Mouse (Mus musculus): Measurements from ENCODE around the gene Myo1h.

Myo1h gene

DNA sequence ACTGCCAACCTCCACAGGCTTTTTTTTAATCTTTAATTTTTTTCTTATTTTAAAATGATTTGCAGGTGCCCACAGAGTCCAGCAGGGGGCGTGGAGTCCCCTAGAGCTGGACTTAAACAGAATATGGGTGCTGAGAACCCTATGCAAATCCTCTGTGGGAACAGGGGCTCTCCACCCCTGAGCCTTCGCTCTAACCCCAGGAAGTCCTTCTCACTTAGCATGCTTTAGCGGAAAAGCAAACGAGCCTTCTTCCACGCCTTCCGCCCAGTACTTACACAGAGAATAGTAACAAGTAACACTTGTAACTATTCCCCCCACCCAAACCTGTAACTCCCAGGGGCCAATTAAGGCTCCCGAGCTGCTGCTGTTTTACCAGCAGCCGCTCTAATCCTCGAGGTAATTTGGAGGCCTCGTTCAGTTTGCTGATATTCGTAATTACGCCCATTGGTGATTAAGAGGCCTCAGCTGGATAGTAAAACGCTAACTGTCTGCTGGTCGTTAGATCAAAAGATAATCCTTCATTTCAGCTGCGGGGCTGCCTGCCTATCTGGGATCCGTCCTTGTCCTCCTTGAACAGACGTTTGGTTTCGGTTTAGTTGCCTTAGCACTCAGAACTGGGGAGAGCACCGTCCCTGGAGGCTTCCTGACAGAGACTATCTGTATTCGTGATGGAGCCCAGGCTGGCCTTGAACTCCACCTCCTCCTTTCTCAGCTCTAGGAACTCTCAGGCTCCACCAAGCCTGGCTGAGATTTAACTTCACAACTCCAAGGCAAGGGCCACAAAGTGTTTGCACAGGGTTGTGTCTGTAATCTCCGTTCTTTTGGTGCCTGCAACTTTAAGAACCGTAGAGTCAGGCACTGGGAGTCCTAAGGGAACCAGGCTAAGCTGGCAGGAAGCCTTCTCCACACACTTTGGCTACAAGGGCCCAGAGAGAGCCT lies 8.0 kb downstream of the Myo1h start:
- no peak for DNase-seq

DNA sequence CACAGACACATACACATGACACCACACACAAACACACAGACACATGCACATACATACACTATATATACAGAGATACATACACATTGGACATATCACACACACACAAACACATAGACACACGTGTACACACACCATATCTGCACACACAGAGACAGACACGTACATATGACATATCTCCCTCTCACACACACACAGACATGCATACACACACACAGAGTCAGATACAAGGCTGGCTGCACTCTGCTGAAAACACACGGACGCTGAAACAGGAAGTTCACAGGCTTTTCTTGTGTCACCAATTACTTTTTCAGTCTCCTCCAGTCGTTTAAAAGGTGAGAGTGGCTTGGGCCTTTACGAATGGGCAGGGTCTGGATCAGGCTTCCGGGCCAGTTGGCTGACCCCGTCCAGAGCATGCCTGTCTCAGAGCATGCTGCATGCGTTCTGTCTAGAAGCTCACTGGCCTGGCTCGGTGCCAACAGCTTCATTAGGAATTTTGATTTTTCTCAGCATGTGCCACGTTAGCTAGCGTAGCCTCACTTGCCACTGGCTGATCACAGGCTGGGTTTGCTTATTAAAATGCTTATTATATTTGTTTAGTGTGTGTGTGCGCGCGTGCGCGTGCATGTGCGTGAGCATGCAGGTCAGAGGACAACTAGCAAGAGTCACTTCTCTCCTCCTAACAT lies 9.4 kb downstream of the Myo1h start:
- no peak for DNase-seq

DNA sequence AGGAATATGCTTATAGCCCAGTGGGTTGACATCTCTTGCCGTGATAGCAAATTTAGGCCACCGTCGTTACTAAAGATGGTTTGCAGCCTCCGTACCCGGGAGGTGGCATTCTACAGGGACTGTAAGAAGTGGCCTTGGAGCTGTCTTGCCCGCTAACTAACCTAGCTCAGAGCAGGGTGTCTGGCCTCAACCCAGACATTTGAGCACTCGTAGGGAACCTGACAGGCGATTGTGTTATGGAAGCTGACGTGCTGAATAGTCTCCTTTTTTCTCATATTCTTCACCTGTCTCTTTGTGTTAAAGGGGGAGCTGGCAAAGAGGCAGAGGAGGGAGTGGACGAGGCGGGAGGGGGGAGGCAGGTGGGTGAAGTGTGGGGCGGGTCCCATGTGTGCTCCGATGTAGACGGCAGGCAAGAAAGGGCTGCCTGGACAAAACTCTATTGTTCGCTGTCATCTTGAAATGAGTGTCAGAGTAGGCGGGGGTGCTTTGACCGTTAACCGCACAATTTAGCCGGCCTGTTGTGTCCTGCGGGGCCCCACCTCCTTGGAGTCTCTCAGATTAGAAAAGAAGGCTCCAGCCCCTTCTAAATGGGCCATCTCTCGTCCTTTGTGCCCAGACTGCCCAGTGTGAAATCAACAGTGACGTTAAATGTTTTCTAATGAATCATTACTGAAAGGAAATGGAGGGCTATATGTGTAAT lies 10.3 kb downstream of the Myo1h start:
- no peak for DNase-seq

DNA sequence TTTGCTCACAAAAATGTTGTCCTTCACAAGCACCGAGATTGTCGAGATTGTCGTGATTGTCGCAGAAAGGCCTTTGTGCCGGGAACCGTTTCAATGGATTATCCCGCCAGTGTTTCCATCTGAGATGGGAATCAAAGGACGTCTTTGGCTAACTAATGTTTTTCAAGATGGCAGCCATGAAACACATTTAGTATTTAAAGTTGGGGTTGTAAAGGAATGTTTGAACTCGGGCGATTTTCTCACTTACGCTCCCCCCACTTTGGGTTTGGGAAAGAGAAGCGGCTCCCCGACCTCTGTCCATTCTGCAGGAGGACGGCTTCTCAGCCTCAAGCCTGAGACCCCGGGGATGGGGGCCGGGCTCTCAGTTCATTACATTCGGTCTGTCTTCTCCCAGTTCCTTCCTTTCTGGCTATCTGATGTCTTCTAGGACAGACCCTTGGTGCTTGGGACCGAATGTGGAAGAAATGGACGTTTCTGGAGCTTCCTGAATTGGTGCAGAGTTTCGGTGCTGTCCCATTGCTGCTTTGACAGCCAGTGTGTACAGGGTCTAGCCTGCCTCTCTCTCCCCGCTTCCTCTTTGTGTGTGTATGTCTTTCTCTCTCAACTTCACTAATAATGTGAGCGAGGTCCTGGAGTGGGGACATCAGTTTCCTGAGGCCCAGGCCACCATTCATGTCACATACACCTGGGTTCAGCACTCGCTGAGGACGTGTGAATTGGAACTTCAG lies 11.1 kb downstream of the Myo1h start:
- no peak for DNase-seq

DNA sequence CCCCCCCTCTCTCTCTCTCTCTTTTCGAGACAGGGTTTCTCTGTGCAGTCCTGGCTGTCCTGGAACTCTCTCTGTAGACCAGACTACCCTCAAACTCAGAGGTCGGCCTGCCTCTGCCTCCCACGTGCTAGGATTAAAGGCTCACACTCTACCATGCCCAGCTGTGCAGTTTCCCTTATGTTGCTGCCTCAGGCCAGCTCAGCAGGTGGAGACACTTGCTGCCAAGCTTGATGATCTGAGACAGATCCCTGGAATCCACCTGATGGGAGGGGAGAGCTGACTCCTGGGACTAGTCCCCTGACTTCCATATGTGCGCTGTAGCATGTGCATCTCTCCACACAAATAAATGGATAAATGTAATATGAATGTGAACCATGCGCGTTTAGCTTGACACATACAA lies 14.2 kb downstream of the Myo1h start:
- no peak for DNase-seq

DNA sequence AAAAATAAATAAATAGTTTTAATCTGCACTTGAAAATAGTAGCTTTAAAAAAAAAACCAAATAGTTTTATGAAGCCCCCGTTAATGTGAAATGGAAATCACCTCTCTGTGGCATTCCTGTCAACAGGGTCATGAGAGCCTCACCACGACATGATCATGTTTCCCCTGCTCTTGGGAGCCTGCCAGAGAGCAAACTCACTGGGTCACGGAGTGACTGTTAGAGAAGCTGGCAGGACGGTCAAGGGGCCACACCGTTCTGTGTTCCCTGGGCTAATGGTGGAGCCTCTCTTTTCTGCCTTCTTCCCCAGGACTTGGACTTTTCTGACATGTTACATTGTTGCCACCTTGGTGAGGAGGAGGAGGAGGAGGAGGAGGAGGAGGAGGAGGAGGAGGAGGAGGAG lies 17.5 kb downstream of the Myo1h start:
- no peak for DNase-seq

DNA sequence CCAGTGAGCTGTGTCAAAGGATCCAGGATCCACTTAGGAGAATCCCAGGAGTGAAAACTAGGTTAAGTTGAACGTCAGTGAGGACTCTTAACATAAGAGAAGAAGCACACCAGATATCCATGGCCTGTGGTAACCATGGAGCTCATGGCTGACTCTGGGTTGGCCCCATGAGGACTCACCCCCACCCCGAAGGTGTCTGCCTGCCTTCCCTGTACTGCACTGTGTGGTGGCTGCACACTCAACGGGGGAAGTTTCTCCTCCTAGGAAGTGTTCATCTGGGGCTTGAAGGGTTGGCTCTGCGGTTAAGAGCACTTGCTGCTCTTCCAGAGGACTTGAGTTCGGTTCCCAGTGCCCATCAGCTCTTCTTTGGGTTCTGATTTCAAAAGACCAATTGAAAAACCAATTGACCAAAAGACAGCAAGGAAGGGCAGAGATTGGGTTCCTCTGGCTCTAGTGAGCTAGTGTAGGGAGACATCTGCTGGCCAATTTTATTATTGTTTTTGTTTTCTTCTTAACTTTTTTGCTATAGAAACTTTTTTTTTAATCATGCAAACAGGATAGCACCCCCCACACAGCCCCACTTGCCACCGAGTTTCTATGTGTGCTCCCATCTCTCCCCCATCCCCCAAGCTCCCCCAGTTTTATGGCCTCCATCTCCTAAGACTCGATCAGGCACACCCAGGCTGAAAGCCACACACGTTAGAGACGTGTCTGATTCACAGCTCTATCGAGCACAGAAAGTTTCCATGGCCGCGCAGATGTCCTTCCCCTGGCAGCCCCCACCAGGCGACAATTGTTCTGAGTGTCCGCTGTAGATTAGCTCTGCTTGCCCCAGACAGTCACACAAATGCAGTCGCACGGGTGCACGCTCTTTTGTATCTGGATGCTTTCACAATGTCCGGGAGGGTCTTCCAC lies 20.1 kb downstream of the Myo1h start:
- DNase-seq, result no peak

DNA sequence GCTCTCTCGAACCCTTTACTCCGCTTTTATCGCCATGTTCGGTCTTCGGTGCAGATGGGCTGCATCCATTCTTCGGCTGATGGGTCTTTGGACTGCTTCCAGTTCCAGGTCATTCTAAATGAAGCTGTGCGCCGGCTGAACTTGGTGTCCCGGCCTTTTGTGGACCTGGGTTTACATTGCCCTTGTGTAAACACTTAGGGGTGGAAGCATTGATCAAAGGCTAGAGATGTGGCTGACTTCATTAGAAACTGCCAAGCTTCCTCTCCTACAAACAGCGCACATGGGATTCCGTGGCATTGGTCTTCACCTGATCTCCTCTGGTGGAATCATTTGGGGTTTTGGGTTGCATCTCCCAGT lies 20.7 kb downstream of the Myo1h start:
- DNase-seq, result no peak

DNA sequence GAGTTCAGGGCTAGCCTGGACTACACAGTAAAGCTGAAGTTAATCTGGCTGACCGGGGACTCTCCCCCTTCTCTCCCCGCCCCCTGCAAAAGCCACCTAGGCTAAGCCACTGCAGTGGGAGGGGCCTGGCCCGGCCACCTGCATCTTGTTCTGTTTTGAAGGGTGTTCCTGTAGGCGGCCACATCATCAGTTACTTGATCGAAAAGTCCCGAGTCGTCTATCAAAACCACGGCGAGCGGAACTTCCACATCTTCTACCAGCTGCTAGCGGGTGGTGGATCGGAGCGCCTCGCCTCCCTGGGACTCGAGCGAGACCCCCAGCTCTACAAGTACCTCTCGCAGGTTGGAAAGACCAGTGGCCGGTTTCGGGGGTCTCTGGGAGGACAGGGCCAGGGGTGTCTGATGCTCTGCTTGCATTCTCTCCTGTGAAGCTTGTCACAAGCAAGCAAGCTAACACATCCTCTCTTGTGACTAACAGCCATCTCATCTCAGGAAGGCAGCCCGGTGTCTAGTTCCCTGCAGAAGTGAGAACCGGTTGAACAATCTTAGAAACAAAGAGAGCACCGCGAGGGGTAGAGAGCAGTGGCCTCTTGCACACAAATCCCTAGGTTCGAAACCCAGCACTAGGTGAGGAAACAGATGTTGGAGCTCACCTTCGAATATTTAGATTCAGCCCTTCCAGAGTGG lies 34.3 kb downstream of the Myo1h start:
- peak; percentile 60 to 73 for DNase-seq

DNA sequence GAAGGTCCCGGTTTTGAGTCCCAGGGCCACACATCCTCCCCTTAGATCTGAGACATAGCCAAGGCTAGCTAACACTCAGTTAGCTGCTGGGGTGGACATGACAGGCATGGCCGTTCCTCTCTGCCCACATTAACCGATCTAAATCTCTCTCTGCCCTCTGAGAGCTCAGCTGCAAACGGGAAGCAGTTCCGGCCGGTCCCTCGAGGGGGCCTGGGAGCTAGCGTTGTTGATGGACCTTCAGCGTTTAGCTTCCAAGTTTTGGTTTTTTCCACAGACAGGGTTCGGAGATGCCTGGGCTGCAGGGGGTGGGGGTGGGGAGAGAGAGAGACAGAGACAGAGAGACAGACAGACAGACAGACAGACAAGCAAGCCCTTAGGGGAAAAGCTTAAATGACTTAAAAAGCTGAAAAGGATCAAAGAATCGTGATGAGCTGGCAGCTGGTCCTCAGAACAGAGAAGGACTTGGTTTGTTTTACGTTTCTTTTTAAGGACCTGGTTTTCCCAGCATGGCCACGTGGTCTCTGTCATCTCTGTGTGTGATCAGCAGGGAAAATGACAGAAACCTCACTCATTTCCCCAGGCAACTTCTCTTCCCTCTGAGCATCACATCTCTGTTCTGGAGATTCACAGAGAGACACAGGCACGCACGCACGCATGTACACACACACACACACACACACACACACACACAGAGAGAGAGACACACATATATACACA lies 35.0 kb downstream of the Myo1h start:
- peak; percentile 50 to 52 for DNase-seq

DNA sequence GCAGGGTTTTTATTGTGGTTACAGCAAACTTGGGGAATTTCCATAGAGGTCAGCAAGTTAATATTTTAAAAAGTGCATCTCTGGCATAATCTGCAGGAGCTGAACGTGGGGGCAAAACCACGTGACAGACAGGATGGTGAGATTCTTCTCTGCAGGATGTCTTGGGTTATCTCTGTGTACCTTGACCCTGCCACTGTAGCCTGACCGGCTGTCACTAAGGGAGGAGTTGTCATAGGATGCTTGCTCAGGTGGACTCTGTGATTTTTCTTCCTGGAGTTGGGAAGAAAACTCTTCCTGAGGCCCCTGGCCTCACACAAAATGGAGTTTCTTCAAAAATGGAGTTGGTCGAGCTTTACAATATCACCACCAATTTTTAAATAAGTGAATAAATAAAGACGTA lies 54.0 kb downstream of the Myo1h start:
- DNase-seq, result no peak

DNA sequence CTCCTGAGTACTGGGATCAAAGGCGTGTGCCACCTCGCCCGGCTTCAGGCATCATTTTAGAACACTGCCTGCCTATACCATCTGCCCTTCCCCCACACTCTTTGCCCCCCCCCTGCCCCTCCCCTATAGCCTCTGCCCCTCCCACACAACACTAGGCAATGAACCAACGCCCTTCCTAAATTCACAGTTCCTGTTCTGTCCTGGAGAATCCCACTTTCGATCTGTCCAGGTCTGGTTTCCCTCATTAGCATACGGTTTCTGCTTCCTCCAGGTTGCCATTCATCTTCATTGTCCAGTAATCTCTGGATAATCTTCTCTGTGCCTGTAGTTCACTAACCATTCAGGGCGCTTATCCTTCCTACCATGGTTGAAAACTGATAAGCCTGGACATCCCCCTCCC lies 54.6 kb downstream of the Myo1h start:
- no peak for DNase-seq

DNA sequence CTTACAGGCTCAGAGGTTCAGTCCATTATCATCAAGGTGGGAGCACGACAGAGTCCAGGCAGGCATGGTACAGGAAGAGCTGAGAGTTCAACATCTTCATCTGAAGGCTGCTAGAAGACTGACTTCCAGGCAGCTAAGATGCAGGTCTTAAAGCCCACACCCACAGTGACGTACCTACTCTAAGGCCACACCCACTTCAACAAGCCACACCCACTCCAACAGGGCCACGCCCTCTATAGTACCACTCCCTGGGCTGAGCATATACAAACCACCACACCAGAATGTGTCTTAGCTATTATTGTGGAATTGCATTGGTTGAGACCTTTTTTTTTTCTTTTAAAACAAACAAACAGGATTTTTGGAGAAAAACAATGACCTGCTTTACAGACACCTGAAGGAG lies 56.6 kb downstream of the Myo1h start:
- no peak for DNase-seq

DNA sequence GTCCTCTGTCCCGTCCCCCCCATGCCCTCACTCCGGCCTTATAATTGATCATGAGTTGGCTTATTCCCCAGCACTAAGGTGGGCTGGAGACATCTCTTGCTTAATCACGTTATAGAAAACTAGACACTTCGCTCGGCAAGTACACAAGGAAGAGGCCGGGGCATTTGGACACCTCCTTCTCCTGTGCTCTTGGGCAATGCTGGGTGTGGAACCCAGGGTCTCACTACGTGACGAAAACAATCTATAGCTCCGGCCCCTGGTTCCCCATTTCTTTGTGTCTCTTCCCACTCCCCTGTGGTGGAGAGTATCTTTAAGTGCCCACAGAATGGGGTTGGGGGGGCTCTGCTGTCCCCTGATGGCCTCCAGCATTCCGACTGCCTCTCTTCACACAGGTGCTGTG lies 58.0 kb downstream of the Myo1h start:
- no peak for DNase-seq

DNA sequence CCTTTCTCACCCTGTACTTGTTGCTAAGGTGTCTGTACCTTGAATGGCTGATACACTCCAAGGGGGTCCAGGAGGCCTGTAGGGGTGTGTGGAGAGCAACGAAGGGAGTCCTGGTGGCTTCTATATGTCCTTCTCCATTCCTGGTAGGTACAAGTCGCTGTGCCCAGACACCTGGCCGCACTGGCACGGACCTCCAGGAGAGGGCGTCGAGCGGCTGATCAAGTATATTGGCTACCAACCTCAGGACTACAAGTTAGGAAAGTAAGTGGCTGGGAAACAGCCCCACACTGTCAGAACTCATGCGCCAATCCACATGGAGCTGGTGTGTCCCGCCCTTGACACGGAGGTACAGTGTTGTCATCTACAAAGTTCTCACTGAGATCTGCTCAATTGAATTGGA lies 62.5 kb downstream of the Myo1h start:
- DNase-seq, result peak in 1 of 2 experiments; percentile 22

DNA sequence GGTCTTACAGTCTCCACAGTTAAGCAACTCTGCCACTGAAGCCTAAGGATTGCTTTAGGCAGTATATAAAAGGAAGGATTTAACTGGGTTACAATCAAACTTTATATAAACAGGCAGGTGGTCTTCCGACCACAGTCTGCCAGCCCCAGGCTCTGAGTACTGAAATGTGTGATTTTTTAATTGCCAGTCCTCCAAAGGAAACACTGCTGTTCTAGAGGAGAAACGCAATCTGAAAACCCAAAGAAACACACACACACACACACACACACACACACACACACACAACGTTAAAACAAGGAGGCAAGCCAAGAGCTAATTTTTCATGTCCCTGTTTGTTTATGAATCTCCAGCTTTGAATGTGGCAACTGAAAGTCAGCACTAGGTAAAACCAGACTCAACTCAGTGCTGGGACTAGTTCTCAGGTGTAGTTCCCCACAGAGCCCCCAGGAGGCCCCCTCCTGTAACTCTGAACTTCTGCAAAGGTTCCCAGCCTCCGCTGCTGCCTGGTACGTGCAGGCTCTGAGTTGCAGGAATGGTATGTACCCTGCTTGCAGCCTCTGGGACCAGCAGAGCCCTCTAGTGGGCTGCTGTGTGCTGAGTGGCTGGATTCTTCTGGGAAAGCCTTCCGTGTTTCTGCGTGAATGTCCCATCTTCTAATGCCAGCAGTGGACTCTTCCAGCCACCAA lies 67.4 kb downstream of the Myo1h start:
- DNase-seq, result peak; percentile 80 to 81

DNA sequence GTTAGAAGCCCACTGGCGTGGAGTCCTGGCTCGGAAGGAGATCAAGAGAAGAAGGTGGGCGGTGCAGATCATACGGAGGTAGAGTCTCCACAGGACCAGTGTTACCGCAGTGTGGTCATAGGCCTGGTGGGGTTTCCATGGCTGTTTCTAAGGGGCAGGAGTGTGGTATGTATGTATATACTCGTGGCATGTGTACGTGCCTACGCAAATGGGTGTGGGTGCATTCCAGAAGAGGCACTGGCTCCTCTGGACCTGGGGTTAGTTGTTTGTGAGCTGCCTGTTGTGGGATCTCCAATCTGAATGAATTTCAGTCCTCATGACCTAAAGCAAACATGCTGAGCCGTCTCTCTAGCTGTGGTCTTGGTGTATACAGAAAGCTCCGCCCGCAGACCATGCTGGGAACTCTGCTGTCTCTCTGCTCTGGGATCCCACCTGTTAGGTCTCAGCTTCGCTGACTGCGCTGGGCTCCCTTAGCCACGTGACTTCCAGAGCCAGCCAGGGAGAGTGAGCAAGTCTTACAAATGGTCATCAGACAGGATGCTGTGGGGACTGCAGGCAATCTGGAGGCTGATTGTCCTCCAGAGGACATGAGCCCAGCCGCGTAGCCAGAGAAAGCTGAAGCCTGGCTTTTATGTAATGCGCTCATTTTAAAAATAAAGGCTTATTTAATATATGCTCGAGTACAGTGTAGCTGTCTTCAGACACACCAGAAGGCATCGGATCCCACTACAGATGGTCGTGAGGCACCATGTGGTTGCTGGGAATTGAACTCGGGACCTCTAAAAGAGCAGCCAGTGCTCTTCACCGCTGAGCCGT lies 68.2 kb downstream of the Myo1h start:
- DNase-seq, result no peak

DNA sequence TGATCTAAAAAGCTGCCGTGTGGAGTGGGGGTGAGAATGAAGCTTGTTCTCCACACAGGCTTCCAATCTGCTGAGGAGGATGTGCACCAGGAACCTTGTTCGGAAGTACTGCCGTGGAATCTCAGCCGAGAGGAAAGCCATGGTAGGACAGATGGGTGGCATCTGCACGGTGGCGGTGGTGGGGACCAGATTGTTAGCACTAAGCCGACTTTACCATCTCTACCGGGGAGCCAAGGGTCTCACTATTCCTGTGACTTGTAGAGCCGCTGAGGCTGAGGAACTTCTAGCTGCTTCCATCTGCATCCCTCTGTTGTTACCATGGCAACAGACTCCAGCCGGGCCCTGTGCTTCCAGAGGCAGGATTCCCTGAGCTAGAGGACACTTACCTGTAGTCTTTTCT lies 69.9 kb downstream of the Myo1h start:
- DNase-seq, result no peak

DNA sequence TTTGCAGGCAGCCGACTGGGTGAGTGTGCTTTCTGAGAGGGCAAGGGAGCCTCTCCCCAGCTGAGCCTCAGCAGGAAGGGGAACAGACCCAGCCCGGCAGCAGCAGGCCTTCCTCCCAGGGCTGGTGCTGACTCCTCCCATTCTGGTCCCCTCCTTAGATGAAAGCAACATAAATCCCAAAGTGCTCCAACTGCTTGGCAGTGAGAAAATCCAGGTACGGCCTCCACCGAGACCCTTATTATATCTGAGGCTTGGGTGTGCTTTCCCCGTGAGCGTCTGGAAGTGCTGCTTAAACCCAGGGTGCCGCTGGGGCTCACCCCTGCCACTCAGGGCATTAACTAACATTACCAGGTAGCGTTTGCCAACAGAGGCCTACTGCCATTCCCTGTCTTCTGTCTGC lies 70.6 kb downstream of the Myo1h start:
- DNase-seq, result no peak

All from thymus, postnatal 36 days (tissue).